Comparison of ENCODE assay signal across 18 mouse cellular contexts in the genomic region with DNA sequence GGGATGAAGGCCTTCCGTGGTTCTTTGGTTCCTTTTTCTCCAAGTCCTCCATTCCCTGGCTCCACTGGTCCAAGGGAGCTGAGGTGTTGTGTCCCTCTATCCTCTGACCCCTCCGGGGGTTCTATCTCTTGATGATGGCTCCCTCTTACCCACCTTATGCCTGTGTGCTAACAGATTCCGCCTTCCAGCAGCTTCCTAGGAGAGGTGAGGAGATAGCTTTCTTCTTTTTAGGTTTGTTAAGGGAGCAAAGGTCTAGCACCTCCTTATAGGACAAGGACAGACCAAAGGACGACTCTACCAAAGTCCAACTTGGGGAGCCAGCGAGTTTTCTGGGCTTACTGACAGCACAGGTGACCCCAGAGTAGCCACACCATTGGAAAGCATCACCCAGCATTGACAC.
"Had no signal": no experiment of that assay in that cellular context is flagged by ENCODE, and none has a peak within 500 bp of the region (broad histone marks: within the 10 kb centered on the region; RNA-seq: fewer than 3 reads in every experiment).

No protein-coding gene starts in this region.

- DNase-seq: lung, adult 18-20 months; lung, embryonic 14.5 days; lung, postnatal 10 days; lung, postnatal 4 days; retina, postnatal 1 day; right cerebral cortex, adult 18-20 months; right cerebral cortex, postnatal 25 days; right cerebral cortex, postnatal 4 days; spleen, adult 18-20 months; thymus, adult 18-20 months; thymus, postnatal 14 days; thymus, postnatal 36 days had no signal

- H3K4me2 ChIP-seq: lung, embryonic 14.5 days; midbrain, embryonic 13.5 days; midbrain, embryonic 15.5 days; neural tube, embryonic 13.5 days; neural tube, embryonic 15.5 days had no signal

- H3K27me3 ChIP-seq: midbrain, embryonic 13.5 days; midbrain, embryonic 15.5 days; neural tube, embryonic 13.5 days; neural tube, embryonic 15.5 days had no signal

- H3K9ac ChIP-seq: lung, embryonic 14.5 days; midbrain, embryonic 13.5 days; midbrain, embryonic 15.5 days; neural tube, embryonic 13.5 days; neural tube, embryonic 15.5 days had no signal

- H3K27ac ChIP-seq: midbrain, embryonic 10.5 days; midbrain, embryonic 13.5 days; midbrain, embryonic 15.5 days; neural tube, embryonic 13.5 days; neural tube, embryonic 15.5 days had no signal

- H3K36me3 ChIP-seq: midbrain, embryonic 10.5 days; midbrain, embryonic 13.5 days; midbrain, embryonic 15.5 days; neural tube, embryonic 13.5 days; neural tube, embryonic 15.5 days had no signal

- H3K9me3 ChIP-seq: midbrain, embryonic 10.5 days; midbrain, embryonic 13.5 days; midbrain, embryonic 15.5 days; neural tube, embryonic 13.5 days; neural tube, embryonic 15.5 days had no signal

- H3K4me3 ChIP-seq: midbrain, embryonic 10.5 days; midbrain, embryonic 13.5 days; midbrain, embryonic 15.5 days; myocyte; neural tube, embryonic 13.5 days; neural tube, embryonic 15.5 days had no signal

- ATAC-seq: midbrain, embryonic 13.5 days; midbrain, embryonic 15.5 days had no signal
